Mouse (Mus musculus) megakaryocyte, embryonic 14.5 days (primary cell): Measurements from ENCODE around the gene Trim80.

Experiments used
- FLI1 ChIP-seq: IDR thresholded peaks from 2 replicates; pipeline ENCODE4 v1.6.1; 2012; ENCODE audit warnings: low read length, inconsistent platforms, mixed read lengths
- GATA1 ChIP-seq: IDR thresholded peaks from 3 replicates; pipeline ENCODE4 v1.6.1; 2012; ENCODE audit warnings: mixed read lengths, low read length, inconsistent platforms, borderline replicate concordance

GRCm38 (mm10) chr11:115446906-115447305, 6.6 kb downstream of the Trim80 start:
- TF ChIP-seq FLI1 (no peak), GATA1 (no peak)
